Mouse (Mus musculus): Measurements from ENCODE around the gene Pms1.

GRCm38 (mm10) chr1:53321662-53322344 is 25.0 kb upstream of the Pms1 start:
- TF ChIP-seq FLI1 (IDR thresholded peaks at IDR 0.05; ENCODE audit: low read length) (no peak), GATA1 (IDR thresholded peaks at IDR 0.05; ENCODE audit: borderline replicate concordance, low read length) (no peak)

All from megakaryocyte, embryonic 14.5 days (primary cell).